Mouse (Mus musculus) mature B cell (primary cell): ENCODE measurements around the gene N4bp2l2.
"Not testable (repeated sequence)": the region's sequence is repeated elsewhere in the genome, so short reads cannot be mapped to it uniquely, and the experiment has no call there.

Experiments
- in situ Hi-C: fragments of 300-500 bp; cut with MboI; formaldehyde crosslinking; loops from 2 replicates; pipeline ENCODE4 v1.14.3; 2019

N4bp2l2 gene

GRCm38 (mm10) chr5:150666133-150666739 is at the start of gene N4bp2l2:
Gene N4bp2l2 (minus strand): TSS chr5:150666183.
- in situ Hi-C loops: loop anchor here (10.0 kb wide), 1 partner anchor 221 kb away; no protein-coding TSS in a partner anchor

GRCm38 (mm10) chr5:150713431-150713830 is 47.4 kb upstream of the N4bp2l2 start:
- in situ Hi-C loops: no loop called here

GRCm38 (mm10) chr5:150711503-150711902 is 45.5 kb upstream of the N4bp2l2 start:
- in situ Hi-C loops: no loop called here

- in situ Hi-C loops: loop anchor here (5.0 kb wide), 1 partner anchor 35 kb away; the partner anchor contains the start of gene Pds5b
Observed at GRCm38 (mm10) chr5:150707181-150707580, 41.2 kb upstream of the N4bp2l2 start.

GRCm38 (mm10) chr5:150706651-150707050 is 40.7 kb upstream of the N4bp2l2 start:
- in situ Hi-C loops: loop anchor here (5.0 kb wide), 1 partner anchor 34 kb away; the partner anchor contains the start of gene Pds5b

GRCm38 (mm10) chr5:150702714-150703113 is 36.7 kb upstream of the N4bp2l2 start:
- in situ Hi-C loops: no loop called here

- in situ Hi-C loops: no loop called here
Observed at GRCm38 (mm10) chr5:150693277-150693676, 27.3 kb upstream of the N4bp2l2 start.

GRCm38 (mm10) chr5:150690685-150691084 is 24.7 kb upstream of the N4bp2l2 start:
- in situ Hi-C loops: no loop called here

GRCm38 (mm10) chr5:150682862-150683261 is 16.9 kb upstream of the N4bp2l2 start:
- in situ Hi-C loops: not testable (repeated sequence)

- in situ Hi-C loops: loop anchor here (5.0 kb wide), 1 partner anchor 32 kb away; no protein-coding TSS in a partner anchor
Observed at GRCm38 (mm10) chr5:150674866-150675265, 8.9 kb upstream of the N4bp2l2 start.

- in situ Hi-C loops: loop anchor here (5.0 kb wide), 1 partner anchor 33 kb away; no protein-coding TSS in a partner anchor
Observed at GRCm38 (mm10) chr5:150673880-150674621, 8.1 kb upstream of the N4bp2l2 start.

GRCm38 (mm10) chr5:150673153-150673835 is 7.3 kb upstream of the N4bp2l2 start, which contains the start of gene Pds5b:
Gene Pds5b (plus strand): TSS chr5:150673739.
- in situ Hi-C loops: loop anchor here (5.0 kb wide), 1 partner anchor 34 kb away; no protein-coding TSS in a partner anchor

- in situ Hi-C loops: loop anchor here (5.0 kb wide), 1 partner anchor 35 kb away; no protein-coding TSS in a partner anchor
Observed at GRCm38 (mm10) chr5:150672343-150672742, 6.4 kb upstream of the N4bp2l2 start.

GRCm38 (mm10) chr5:150668731-150669130 is 2.7 kb upstream of the N4bp2l2 start:
- in situ Hi-C loops: loop anchor here (10.0 kb wide), 1 partner anchor 224 kb away; no protein-coding TSS in a partner anchor

- in situ Hi-C loops: loop anchor here (10.0 kb wide), 1 partner anchor 221 kb away; no protein-coding TSS in a partner anchor
Observed at GRCm38 (mm10) chr5:150665132-150665954, 640 bp downstream of the N4bp2l2 start.

- in situ Hi-C loops: loop anchor here (10.0 kb wide), 1 partner anchor 220 kb away; no protein-coding TSS in a partner anchor
Observed at GRCm38 (mm10) chr5:150664794-150665131, 1.2 kb downstream of the N4bp2l2 start.

- in situ Hi-C loops: loop anchor here (10.0 kb wide), 1 partner anchor 219 kb away; no protein-coding TSS in a partner anchor
Observed at GRCm38 (mm10) chr5:150663926-150664325, 2.1 kb downstream of the N4bp2l2 start.

- in situ Hi-C loops: loop anchor here (10.0 kb wide), 1 partner anchor 215 kb away; no protein-coding TSS in a partner anchor
Observed at GRCm38 (mm10) chr5:150660296-150660695, 5.7 kb downstream of the N4bp2l2 start.

GRCm38 (mm10) chr5:150659425-150659824 is 6.6 kb downstream of the N4bp2l2 start:
- in situ Hi-C loops: not testable (repeated sequence)

GRCm38 (mm10) chr5:150654548-150654947 is 11.4 kb downstream of the N4bp2l2 start:
- in situ Hi-C loops: no loop called here

GRCm38 (mm10) chr5:150652578-150652977 is 13.4 kb downstream of the N4bp2l2 start:
- in situ Hi-C loops: no loop called here
